Mouse (Mus musculus) layer of hippocampus, adult 8-10 months (tissue): ENCODE results near the gene Pitpna. TPM values are rescaled to one million over a fixed set of nuclear protein-coding genes. Genes with fewer than 3 reads are reported as not detected.
A peak's percentile ranks its signal among the peaks of the same experiment; 100 is the strongest.

Experiments
- DNase-seq, 2 experiments: peaks; one replicate each; pipeline ENCODE4 v3.0.0; 2022; ENCODE audit warnings: low spot score in 2 of 2
- total RNA-seq, 4 experiments: library from RNA; stranded (reverse); gene quantifications; 2 replicates each; pipeline ENCODE4 v1.2.4; 2022

Pitpna gene
- total RNA-seq, 4 experiments from 2014 or later = 264 to 282 (median 275) TPM

DNA sequence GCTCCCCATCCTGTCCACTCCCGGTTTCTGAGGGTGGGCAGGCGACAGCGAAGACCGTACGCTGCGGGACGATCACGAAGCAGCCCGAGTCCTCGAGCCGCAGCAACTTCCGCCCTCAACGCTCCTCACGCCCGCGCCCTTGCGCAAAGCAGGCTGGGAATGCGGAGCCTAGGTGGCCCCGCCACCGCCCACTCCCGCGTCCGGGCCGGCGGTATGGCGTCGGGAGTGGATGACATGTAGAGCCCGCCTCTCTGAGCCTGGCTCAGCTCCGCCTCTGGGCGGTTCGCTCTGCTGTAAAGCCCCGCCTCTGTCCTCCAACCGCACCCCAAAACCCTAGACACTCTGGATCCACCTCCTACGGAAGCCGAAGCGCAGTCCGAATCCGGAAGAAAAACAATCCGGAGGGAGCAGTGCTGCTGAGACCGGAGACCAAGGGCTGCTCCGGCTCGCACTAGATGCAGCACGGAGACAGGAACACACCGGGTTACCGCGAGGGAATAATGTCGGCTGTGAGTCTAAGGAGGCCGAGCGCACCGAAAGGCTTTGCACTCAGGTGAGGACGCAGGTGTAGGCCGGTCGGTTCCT lies 42.8 kb downstream of the Pitpna start, which contains the start of gene Inpp5k:
Gene Inpp5k (plus strand): TSS at position 344 of the 585 bp plus-strand sequence.
- DNase-seq = peak; percentile 95 to 97

GRCm38 (mm10) chr11:75631561-75632225 lies 43.8 kb downstream of the Pitpna start:
- DNase-seq = no peak

GRCm38 (mm10) chr11:75632921-75633320 lies 45.0 kb downstream of the Pitpna start:
- DNase-seq = no peak

GRCm38 (mm10) chr11:75634801-75635200 lies 46.9 kb downstream of the Pitpna start:
- DNase-seq = no peak

GRCm38 (mm10) chr11:75635315-75635714 lies 47.4 kb downstream of the Pitpna start:
- DNase-seq = no peak

- DNase-seq = no peak
Measured at GRCm38 (mm10) chr11:75643323-75643722, 55.4 kb downstream of the Pitpna start.

DNA sequence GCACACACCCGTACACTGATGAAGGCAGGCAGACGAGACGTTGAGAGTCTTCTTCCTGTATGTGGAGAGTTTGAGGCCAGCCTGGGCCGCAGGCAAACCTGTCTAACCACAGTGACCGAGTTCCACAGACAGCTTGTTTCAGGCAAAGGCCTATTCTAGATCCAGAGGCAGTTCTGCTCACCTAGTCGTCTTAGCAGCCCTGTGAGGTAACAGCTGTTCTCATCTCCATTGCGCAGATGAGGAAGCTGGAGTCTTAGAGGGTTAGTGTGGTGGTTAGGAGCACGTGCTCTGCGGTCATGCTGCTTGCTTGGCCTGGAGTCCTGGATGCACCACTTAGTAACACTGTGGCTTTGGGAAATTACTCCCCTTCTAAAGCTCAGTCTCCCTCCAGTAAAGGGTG lies 56.8 kb downstream of the Pitpna start:
- DNase-seq = no peak

DNA sequence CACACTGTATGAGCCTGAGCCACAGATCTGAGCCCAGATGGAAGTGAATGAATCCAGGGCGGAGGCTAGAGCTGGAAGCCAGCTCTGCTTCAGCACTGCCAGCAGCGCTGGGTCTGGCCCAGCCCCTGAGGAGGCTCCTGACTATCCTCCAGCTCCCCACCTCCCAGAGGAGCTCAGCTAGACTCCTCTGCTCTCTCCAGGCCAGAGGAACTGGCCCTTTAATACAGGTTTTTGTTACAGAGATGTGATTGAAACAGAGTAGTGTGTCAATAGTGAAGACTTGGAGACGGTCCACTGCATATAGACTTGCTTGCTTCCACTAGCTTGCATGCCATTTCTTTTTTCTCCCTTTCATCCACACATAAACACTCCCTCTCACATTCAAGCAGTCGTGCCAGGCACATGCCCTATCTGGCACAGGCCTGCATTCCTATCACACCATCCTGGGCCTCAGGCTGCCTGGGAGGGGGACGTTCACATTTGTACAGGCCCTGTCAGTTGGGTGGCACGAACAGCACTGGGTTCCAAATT lies 59.8 kb downstream of the Pitpna start:
- DNase-seq = peak; percentile 63 to 68

DNA sequence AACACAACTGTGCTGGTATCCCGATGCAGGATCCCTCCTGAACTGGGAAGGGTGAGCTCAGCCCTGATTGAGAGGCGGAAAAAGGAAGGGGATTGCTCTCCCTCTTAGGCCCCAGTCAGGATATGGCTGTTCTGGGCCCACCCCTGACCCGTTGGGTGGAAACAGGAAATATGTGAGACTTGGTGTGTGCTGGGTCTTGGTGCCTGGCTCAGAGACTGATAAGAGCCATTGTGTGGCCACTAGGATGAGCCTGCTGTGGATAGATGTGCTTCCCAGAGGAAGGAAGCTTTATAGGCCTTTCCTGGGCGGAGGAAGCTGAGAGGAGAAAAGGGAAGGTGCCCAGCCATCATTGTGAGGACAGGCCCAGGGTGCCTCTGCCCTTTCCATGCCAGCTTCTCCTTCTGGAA lies 61.3 kb downstream of the Pitpna start:
- no peak for DNase-seq

DNA sequence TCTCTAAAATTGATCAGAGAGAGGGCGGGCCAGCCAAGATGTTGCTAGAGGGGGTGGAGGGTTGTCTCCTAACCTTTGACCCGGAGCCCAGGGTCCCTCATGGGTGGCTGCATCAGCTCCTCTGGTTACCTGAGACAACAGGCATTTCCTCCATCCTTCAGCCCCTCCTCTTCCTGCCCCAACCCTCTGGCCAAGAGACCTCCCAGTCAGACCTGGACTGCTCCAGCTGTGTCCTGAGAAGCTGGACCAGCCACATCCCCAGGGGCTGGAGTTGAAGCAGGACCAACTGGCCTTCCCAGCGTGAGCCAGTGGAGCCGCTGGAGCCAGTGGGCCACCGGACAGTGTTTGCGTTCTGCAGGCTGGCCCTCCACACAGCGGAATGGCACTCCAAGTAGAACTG lies 62.4 kb downstream of the Pitpna start, which contains the start of gene Myo1c:
Gene Myo1c (plus strand): TSS at position 194 of the 400 bp plus-strand sequence.
- DNase-seq = no peak

DNA sequence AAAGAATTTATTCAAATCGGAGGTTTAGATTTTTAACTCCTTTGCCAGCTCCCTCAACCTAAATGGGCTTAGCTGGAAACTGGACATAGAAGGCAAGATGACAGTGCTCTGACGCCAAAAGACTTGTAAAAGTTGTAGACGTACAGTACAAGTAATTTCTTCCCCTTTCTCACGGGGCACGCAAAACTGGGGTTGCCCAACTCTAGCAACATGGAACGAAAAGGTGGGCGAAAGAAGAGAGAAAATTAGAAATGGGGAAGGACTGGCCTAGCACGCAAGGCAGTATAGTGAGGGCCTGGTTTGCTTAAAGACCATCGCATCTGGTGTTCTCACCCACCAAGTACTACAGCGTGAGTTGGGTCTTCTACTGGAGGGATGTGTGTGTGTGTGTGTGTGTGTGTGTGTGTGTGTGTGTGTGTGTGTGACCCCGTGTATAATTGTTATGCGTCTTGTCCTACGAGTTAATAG lies 63.1 kb downstream of the Pitpna start:
- no peak for DNase-seq

GRCm38 (mm10) chr11:75651426-75652221 lies 63.7 kb downstream of the Pitpna start:
- DNase-seq = peak; percentile 62 to 65

DNA sequence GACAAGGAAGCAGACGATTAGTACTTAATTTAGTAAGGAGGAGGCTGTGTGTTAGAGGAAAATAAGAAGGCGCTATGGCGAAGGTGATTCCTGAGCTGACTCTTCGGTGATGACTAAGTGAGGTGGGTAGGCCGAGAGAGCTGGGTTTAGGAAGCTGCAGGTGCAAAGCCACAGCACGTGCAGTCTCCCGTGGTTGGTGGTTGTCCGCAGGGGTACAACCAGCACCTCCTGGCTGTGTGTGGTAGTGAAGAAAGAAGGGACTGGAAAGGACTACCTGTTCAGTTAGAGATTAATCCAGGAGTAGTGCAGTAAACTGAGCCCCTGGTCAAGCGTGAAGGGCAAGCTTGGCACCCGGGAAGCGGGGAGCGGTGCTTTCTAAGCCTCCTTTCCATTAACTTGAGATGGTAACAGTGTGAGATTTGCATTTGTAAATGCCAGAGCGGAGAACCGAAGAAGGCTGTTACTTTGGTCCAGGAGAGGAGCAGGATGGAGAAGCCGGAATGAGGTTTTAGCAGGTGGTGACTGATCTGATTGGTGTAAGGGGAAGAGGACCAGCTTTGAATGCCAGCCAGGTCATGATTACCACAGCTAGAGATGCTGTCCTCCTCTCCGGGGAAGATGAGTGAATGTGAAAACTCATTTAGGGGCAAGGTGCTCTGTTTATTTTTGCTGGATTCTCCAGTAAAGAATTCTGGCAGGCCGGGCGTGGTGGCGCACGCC lies 64.5 kb downstream of the Pitpna start:
- peak in 1 of 2 experiments; percentile 32 for DNase-seq

DNA sequence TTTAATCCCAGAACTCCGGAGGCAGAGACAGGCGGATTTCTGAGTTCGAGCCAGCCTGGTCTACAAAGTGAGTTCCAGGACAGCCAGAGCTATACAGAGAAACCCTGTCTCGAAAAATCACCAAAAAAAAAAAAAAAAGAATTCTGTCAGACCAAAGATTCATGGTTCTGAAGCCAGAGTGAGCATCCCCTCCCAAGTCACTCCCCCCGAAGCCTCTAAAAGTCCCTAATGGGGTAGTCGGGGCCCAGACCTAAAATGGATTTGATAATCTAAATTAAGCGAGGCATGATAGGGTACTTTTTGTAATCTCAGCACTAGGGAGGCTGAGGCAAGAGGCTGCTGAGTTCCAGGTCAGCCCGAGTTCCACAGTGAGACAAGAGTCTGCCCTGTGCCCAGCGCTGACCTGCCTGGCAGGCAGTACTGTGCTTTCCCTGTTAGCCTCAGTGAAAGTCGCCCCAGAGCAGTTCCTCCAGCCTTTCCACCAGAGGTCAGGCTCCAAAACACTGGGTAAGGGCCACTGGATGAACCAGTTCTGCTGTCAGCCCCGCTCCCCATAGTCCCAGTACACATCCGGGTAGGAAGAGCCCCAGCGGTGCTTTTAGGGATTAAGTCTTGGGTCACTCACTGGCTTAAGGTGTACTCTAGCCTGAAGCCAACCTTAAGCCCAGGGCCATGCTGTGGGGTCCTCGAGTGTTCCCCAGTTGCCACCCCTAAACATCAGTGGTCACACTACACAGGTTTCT lies 65.2 kb downstream of the Pitpna start:
- DNase-seq = no peak

GRCm38 (mm10) chr11:75653781-75654470 lies 66.0 kb downstream of the Pitpna start:
- DNase-seq = no peak

DNA sequence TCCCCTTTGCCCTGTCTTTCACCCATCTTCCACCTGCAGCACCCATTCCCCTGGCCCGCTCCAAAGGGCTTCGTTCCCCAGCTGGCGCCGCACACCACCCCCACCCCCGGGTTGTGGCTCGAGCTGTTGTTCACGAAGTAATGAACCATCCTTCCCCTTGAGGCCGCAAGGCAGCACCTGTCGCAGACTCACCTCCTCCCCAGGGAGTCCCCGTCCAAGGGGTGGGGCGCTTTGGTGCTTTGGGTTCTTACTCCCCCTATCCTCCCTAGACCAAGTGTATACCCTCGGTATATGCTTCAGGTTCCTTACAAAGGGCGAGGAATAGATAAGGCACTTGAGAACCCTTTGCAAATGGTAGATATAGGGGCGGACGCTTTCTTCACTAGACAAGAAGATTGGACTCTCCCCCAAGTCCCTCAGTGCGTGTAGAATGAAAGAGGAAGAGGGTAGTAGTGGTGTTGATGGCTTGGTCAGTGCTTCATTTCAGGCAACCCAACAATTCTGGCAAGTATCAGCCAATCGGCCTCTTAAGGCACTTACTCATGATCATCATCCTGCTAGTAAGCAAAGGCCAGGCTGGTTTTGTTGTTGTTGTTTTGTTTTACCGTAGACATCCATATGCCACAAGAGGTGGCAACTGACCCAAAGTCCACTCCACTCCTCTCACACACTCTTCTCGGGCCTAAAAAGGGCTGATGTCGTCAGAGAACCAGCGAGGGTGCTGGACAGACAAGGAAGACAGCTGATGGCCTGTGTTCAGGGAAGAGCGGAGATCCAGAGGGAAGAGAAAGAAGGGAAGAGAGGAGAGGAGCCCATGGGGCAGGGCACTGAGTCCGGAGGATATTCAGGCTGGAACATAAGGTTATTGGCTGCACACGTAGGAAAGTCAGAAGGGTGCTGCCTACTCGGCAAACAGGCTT lies 66.8 kb downstream of the Pitpna start:
- DNase-seq = no peak

- DNase-seq = peak in 1 of 2 experiments; percentile 42
Measured at GRCm38 (mm10) chr11:75655621-75656545, 68.0 kb downstream of the Pitpna start.
